Mouse (Mus musculus): ENCODE measurements around the gene Map3k13.

The Map3k13 gene

DNA sequence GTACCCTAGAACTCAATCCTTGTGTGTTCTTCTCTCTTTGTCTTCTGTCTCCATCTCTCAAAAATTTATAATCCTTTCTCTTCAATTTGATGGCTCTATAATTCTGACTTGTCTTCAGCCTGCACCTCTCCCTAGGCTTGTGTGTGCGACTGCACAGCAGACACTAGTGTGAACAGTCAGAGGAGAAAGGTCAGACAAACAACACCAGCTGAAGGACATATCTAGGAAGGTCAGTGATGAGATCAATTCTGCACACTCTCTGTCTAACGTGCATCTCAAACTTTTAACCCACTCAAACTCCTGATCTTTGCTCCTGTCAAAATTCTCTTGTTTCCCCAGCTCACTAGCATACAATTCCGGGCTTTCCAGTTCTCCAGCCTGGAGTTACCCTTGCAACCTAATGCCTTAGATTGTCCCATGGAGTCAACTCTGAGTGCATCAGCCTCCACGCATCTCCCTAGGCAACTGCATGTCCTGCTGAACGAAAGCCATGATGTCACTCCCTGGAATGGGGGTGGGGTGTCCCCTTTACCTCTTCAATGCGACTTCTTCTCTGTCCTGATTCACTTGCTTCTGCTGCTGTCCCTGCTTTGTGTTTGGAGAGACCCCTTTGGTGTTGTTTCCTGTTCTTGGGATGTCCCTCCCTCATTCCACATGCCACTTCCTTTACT, 19.2 kb downstream of the Map3k13 start:
- no peak for DNase-seq

DNA sequence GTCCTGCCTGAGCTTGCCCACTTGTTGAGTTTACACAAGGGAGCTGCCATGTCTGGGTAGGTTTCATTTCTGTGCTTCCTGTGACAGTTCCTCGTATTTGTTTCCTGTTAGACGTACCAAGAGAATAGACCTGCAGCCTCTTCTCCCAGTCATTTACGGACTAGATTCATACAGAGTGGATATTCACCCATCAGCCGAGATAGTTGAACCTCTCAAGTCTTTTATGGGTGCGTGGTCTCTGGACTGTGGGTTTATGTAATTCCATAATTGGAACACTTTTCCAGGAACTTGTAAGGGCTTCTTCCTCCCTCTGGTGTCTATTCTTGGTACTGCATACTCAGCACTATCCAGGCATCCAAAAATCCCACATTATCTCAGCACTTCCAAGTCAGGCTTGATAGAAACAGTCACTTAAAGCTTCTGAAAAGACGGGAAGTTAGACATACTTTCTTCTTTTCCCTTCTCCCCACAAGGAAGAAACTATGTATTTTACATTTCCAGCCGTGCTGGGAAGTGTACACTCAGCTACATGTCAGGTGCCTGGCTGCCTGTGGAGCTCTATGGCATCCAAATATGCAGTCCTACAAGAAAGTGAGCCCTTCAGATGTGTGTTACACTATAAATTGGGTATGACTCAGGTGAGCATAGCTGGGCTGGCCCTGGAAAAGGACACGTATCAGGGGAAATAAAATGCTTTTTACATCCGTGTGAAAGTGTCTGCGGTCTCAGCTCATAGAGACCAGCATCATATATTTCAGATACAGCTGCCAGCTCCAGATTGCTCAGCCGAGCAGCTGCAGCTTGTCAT, 20.9 kb downstream of the Map3k13 start:
- peak; percentile 62 for DNase-seq

DNA sequence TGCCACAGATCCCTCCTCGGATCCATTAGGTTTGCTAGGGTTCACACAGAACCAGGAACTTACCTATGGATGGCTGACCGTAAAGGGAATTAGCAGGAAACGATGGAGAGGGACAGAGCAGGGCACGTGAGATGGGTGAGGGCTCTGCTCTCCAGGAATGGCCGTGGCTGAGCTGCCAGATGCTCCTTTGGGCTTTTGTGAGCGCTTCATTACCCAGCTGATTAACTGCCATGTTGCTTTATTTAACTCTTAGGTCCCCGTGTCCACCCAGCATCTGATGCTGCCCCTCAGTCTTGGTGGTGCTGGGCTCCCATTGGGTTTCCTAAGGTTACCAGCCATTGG, 21.5 kb downstream of the Map3k13 start:
- DNase-seq, result no peak

DNA sequence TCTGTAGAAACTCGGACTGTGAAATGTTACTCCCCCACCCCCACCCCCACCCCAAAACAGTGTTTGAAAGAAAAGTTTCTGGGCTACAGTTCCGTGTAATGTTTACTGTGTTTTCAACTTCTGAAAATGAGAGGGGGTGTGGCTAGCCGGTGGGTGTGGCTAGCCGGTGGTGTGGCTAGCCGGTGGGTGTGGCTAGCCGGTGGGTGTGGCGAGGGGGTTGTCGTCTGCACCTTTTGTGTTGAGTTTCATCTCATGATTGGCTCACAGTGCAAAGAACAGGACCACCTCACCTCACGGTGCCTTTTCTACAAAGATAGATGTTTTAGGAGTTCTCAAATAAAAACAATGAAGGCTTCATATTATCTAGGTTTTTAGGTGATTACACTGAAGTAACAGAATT, 24.0 kb downstream of the Map3k13 start:
- DNase-seq, result peak; percentile 78

DNA sequence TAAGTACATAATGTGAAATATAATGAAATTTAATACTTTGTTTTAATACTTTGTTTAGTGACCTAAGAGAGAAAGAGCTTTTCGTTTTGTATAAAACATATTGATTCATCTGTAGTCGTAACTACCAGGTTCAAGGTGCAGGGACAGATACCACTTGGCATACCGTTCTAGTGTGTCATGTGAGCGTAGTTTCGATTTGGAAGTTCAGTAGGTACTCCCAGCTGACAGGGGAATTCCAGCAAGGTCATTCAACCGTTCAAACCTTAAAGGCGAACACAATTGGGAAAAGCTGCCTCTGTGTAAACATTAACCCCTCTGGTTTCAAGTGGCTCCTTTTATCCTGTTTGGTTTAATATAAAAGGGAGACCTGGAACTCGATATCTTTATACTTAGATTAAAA, 24.5 kb downstream of the Map3k13 start:
- DNase-seq, result peak; percentile 49

DNA sequence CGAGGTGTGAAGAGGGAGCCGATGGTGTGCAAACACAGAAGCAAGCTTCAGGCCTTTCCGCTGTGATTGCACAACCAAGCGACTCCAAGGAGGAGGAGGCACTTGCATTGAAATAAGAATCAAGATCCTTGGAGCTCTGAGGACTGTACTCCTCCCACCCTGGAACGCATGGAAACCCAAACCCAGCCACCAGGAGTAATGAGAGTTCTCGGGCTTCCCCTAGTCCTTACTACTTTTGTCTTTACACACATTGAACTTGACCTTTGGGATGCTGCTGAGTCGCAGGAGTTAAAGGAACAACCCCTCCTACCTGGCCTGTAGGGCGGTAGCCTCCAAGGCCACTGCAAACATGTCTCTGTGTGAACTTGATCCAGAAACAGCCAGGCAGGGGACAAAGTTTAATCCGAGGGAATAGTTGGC, 31.5 kb downstream of the Map3k13 start:
- peak; percentile 57 for DNase-seq

DNA sequence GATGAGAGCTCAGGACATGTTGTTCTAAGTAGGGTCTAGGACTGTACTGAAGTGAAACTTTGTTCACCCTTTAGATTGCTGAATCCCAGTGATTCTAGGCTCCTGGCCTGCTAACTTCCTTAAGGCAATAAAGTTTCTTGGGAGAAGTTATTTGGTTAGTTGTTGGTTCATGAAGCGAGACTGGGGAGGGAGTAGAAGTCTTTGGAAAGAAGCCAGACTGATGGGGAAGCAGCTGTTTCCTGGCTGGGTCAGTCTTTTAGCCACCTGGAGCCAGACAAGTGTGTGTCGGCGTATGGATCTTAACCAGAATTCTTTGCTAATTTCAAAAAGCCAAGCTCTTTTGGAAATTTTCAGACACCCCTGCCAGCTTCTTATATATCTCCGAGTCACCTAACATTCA, 33.0 kb downstream of the Map3k13 start:
- peak; percentile 67 for DNase-seq

DNA sequence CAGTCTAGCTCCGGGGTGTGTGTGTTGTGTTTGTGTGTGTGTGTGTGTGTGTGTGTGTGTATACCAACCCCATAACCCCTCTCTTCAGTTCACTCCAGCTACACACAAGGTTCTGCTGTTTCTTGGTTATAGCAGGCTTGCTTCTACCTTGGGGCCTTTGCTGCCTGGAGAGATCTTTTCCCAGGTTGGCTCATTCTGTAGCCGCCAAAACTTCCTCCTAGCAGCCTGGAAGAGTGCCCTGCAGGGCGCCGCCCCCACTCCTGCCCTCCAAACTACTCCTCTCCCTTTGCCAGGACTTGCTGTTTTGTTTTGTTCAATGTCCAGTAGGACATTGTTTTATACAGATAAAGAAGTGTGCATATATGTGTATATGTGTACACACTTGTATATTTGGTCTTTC, 33.4 kb downstream of the Map3k13 start:
- peak; percentile 39 for DNase-seq

DNA sequence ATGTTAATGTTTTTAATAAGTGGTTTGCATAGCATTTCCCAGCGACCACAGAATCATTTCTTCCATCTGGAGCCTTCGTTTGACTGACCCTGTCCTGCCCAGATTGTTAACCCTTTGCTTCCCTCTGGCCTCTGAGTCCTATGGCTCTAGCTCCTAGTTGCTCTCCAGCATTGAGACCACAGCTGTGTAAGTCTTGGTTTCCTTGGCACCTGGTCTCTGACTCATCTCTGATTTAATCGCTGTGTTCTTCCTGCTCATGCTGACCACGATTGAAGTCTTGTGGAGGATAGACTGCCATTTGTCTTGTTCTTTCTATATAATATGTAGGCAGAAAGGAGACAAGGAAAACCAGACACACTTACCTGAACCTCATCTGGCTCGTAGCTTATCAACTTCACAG, 35.6 kb downstream of the Map3k13 start:
- DNase-seq, result no peak

DNA sequence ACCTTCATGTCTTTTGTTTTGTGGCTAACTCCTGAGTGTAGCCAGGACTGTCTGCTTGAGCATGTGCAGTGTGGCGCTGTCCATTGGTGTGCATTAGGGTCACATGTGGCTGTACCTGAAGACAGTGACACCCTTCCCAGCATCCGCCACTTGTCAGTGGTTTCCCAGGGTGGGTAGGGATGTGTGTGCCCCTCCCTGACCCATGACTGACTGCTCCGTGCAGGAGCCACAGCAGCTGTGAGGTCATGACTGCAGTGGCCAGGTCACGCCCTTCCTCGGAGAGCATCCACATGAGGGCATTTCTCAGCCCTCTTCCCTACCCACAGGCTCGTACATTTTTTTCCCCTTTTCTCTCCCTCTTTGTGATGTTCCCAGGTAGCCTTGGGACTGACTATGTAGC, 36.6 kb downstream of the Map3k13 start:
- DNase-seq, result no peak

DNA sequence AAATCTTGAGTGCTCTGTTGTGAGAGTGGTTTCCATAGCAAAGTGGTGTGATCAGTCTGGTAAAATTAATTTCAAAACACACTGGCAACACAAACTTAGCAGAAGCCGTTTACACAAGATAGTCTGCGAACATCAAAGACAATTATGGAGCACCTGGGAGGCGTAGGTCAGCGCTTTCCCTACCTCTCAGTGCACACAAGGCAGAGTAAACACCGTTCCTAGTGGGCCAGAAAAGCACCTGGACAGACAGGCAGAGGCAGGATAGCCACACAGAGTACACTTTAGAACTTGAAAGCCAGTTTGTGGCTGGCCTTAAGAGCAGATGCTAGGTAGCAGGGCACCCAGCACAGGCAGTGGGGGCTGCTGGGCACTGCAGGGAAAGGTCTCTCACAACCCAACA, 37.6 kb downstream of the Map3k13 start:
- no peak for DNase-seq

DNA sequence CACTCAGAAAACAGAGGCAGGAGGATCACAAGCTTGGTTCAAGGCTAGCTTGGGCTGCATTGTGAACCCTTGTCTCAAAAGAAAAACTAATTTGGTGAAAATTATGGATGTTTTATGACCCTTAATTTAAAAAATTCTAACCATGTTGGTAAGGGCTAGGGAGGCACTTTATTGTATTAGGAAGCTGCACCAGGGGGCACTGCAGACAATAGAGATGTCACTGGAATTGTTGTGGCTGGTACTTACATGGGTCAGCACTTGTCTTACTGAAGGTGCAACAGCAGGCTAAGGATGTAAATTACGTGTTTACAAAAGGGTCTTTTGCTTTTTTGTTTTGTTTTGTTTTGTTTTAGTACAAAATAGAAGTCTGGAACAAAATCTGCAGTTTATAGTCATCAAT, 39.3 kb downstream of the Map3k13 start:
- DNase-seq, result no peak

DNA sequence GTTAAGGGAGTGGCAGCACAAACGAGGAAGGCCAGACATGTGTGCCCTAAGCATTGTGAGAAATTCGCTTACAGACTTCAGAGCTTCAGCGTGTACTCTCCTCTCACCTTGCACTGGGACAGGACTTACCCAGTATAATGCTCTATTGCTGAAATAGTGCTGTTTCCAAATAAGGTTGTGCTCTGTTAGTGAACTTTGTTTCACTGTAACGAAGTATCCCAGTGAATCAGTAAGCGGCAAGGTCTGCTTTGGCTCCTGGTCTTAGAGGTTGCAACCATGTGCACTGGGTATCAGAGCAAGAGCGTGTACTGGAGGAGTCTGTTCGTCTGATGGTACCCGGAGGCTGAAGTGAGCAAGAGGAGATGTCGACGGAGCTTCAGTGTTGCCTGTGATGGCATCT, 39.8 kb downstream of the Map3k13 start:
- DNase-seq, result no peak

DNA sequence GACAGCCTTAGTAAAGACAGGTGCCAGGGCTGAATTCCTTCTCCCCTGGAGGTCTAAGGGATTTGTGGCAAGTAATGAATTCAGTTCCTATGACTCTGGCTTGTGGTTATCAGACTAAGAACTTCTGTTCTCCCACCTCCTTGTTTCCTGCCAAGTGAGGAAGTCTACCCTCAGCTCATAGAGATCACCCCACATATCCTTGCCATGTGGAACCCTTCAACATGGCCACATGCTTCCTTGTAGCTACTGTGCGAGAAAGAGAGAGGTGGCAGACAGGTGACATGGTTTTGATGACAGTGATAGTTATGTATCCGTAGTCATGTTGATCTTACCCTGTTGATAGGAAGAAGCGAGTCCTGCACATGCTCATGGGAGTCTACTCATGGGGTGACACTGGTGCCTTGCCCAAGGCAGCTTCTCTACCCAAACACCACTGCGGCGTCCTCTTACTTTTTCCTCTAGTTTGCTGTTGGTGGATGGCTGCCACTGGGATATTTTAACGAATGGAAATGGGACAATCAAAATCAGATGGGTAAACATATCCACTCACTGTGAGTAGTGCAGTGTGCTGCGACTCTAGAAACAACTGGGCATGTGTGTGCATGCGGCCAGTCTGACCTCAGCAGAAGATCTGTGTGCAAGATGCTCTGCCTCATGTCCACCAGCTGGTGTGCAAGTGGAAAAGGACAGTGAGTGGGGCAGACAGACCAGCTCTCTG, 40.9 kb downstream of the Map3k13 start:
- DNase-seq, result no peak

DNA sequence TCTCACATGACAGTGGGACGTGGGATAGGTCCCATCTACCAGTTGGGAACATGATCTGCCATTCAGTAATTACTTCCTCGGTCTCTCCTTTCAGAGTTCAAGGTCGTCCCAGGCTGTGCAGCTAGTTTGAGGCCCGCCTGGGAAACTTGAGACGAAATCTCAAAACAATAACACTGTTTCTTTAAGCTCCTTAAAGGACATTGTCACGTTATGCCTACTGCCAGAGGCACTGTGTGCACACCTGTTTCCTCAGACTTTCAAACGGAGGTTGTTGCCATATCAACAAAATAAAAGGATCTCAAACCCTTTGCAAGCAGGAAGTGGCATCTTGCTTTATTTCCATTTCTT, 41.4 kb downstream of the Map3k13 start:
- no peak for DNase-seq

DNA sequence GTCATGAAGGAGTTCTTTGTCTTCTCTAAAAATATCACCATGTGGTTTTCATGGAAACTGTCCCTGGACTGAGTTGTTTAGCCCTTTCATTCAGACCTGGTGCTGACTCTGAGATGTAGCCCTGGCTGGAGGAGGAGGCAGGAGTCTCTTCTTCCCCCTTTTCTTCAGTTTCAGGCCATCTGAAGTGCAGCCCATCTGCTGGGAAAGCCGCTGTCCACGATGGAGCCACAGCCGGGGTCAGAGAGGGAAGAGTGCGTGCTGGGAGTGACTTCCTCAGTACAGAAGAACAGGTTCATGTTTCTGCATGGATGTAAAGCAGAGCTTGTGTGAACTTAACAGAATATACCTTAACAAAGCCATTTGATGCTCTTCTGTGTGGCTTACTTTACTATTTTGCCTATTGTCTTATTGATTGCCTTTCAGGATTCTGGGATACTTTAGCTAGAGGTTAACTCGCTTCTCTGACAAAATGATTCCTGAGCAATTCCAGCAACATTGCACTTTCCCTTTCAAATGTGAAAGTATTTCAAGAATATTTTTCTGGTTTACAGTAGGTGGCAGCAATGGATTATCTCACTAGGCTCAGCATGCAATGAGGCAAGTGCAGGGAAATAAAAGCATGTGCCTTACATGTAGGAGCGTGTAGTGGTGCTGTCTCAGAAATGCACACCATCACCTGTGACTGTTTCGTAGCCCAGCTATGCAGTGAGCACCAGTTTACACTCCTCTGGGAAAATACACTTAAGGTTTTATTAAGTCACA, 42.3 kb downstream of the Map3k13 start:
- no peak for DNase-seq

DNA sequence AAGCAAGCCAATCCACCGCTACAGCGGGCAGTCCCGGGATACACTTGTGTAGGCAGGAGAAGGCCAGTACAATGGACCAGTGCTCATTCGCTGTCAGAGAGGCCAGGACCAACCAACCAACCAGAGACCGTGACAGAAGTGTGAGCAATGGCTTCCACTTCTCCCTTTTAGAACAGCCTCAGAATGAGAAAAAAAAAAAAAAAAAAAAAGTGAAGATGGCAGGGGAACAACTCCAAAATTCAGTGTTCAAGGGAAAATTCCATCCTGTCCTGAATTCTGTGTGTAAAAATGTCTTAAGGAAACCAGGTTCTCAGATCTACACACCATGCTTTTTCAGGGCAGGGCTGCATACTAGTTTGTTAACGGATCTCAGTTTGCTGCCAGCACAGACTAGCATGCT, 43.5 kb downstream of the Map3k13 start:
- DNase-seq, result no peak

DNA sequence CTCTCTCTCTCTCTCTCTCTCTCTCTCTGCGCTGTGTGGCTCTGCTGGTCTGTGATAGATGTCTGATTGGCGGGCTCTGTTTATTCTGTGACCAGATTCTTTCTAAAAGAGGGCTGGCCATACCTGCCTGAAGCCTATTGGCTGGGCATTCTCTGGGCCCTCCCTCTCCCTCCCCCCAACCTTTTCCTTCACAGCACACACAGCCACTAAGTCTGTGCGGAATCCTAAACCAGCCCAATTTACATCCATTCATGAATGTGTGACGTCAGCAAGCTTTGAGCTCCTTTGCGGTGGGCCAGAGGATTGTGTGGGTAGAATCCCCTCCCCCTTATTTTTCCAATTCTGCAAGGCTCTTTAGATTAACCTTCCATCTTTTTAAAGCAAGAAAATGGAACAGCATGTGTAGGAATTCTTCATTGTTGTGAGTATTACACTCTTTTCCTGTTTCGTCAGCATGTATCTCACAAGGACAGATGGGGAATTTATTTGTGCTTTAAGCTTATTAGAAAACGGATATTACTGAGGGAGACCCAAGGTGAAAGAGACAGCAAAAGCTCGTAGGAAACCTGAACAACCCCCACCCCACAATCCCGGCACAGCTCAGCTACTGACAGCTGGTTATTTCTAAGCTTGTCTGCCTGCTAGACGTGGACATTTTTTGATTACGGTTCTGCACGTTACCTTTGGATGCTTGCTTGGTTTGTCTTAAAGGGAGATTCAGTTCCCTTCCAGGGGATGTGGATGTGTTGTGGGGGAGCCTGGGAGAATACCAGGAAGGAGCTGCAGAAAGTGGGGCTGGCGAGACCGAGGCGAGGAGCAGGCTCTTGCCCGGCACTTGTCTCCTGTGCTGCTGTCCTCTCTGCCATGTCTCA, 51.9 kb downstream of the Map3k13 start:
- DNase-seq, result peak; percentile 74

DNA sequence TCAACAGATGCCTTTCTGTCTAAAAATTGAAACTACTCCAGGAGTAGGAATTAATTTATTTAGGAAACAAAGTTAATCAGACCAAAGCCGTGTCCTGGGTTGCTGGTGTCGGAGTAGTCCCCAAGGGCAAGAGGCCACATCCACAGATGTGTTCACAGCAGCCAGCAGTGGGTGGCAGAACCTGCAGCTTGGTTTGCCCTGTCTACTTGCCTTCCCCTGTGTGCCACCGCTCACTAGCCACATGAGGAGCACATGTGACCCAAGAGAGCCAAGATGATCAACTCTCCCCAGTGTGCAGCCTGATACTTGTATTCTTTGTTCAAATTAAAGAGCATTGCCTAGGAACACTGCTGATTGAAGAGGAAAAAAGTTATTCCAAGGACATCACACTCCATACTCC, 54.3 kb downstream of the Map3k13 start:
- DNase-seq, result no peak

DNA sequence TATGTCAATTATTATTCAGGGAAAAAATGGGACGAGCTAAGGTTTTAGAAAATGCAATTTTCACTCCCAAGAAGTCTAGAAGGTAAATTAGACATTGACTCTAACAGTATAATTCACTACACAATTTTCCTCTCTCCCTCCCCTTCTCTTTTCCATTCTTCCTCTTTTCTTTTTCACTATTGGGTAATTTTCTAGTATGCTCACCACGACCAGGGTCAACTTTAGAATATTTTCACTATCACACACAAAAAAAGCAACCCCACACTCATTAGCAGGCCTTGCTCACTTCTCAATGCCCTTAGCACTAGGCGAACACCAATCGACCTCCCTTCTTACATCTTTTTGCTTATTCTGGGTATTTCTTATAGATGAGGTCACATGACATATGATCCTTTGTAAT, 54.7 kb downstream of the Map3k13 start:
- no peak for DNase-seq

DNA sequence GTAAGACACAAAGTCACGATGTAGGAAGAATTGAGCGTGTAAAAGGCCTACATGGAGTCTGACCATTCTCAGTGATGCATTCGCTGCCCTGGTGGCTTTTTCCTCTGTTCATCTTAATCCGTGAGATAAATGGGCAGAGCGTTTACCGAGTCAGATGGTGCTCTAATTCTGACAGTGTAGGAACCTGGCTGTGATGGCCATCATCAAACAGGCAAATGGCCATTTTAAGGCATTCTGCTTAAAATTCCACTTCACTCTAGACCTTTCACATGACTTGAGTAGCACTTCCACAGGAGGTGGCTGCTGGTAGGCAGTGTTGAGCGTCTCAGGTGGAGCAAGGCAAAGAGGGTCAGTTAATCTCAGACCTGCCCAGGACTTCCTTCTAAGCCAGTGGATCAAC, 58.2 kb downstream of the Map3k13 start:
- DNase-seq, result no peak

DNA sequence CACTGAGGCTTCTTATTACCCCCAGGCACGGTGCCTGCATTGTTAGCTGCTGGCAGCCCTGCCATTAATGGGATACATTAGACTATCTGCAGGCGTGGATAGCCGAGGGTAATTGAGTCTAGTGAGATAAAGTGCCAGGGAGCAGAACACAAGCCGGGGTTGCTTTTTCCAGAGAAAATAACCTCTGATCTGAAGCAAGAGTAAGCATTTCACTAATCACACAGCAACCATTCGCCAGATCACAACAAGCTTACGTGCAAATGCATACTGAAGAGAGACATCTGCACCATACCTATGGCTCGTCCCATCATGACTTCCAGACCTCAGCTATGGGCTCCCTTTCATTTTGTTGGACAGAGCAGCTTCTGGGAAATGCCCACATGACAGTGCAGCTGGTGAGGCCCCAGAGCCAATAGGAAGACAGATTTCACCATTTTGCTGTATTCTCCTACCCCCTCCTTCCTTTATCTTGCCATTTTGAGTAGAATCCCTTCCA, 59.3 kb downstream of the Map3k13 start:
- DNase-seq, result no peak

All from kidney, postnatal 10 days (tissue).